ENCODE assay signal across 29 mouse cellular contexts in genomic region chr19:29659705-29660104, GRCm38 (mm10). TPM values are rescaled to one million over a fixed set of nuclear protein-coding genes. Genes with fewer than 3 reads are reported as not detected.
A peak's percentile ranks its signal among the peaks of the same experiment; 100 is the strongest.
DNase-seq lines count a peak whose midpoint lies in the region; ATAC-seq lines count a peak whose summit lies in the region.
"Had no signal": no experiment of that assay in that cellular context is flagged by ENCODE, and none has a peak within 500 bp of the region (broad histone marks: within the 10 kb centered on the region; RNA-seq: fewer than 3 reads in every experiment).

No protein-coding gene starts in this region.

- DNase-seq in thymus, postnatal 0 days (ENCODE audit: low spot score) = peak; percentile 62
- DNase-seq in thymus, postnatal 25 days = no peak
- peak; percentile 73 for DNase-seq in NIH3T3 (ENCODE audit: low read depth)
- DNase-seq in induced T-regulatory cell, adult 2 months (ENCODE audit: low read depth) = peak; percentile 66
- no peak for DNase-seq in testis, postnatal 10 days (ENCODE audit: low spot score)
- no peak for DNase-seq in ovary, postnatal 14 days (ENCODE audit: low spot score)
- DNase-seq: adrenal gland, postnatal 10 days; cerebellum, adult 18-20 months; cerebellum, postnatal 10 days; gastrocnemius, postnatal 25 days; heart, adult 18-20 months; heart, postnatal 36 days; kidney, adult 11 months; kidney, postnatal 14 days; right cerebral cortex, postnatal 4 days; thymus, postnatal 4 days had no signal

- no peak for ATAC-seq in granulocyte monocyte progenitor cell, adult 5-6 weeks (replicated peaks; ENCODE audit: poor library complexity, severe bottlenecking)
- ATAC-seq: forebrain, embryonic 14.5 days; hindbrain, postnatal 0 days; midbrain, embryonic 15.5 days had no signal

RNA-seq across cellular contexts. Expression of gene Ermp1, which starts 11.5 kb away (rescaled TPM):
- polyA plus RNA-seq in thymus, postnatal 0 days (2015; fragmentation: Nextera tagmentation; extraction: Ambion mirVana) = 9.6 and 10.7 TPM in 2 replicates
- 27.7 and 39.2 TPM in 2 replicates for total RNA-seq in granulocyte monocyte progenitor cell, adult 5-6 weeks (2014; fragmentation: Nextera tagmentation)
- 52.7 and 61.3 TPM in 2 replicates for total RNA-seq in granulocyte monocyte progenitor cell, adult 5-6 weeks (2017)

RNA-seq across cellular contexts. Expression of gene Mlana, which starts 37.9 kb away (rescaled TPM):
- 0.18 TPM in 1 of 2 replicates, not detected in the other for polyA plus RNA-seq in thymus, postnatal 0 days (2015; fragmentation: Nextera tagmentation; extraction: Ambion mirVana)
- not detected in 2 replicates for total RNA-seq in granulocyte monocyte progenitor cell, adult 5-6 weeks (2014; fragmentation: Nextera tagmentation)
- not detected in 2 replicates for total RNA-seq in granulocyte monocyte progenitor cell, adult 5-6 weeks (2017)
- total RNA-seq: adrenal gland, postnatal 10 days; common myeloid progenitor, adult 5-6 weeks; gastrocnemius, postnatal 25 days; hindbrain, postnatal 0 days; megakaryocyte progenitor cell, adult 5-6 weeks had no signal
- polyA plus RNA-seq: forebrain, embryonic 14.5 days; hindbrain, embryonic 12.5 days; hindbrain, postnatal 0 days; kidney, embryonic 14.5 days; liver, embryonic 11.5 days; liver, embryonic 16.5 days; lung, embryonic 15.5 days; midbrain, embryonic 15.5 days; neural tube, embryonic 12.5 days; stomach, embryonic 14.5 days had no signal

Comparison
In these comparisons a context has a peak if more than half of its experiments do, and no peak if none do; other contexts are left out.
1. DNase-seq: peak in thymus, postnatal 0 days (single experiment), NIH3T3 (single experiment) and induced T-regulatory cell, adult 2 months (single experiment); none in thymus, postnatal 25 days (single experiment), testis, postnatal 10 days (single experiment) and ovary, postnatal 14 days (single experiment).